Mouse (Mus musculus): ENCODE measurements around the gene Il27.

GRCm38 (mm10) chr7:126595890-126596289 lies 1.1 kb upstream of the Il27 start:
- TF ChIP-seq CTCF (IDR thresholded peaks at IDR 0.05; ENCODE audit: extremely low read depth, insufficient read length, insufficient replicate concordance, low read depth, low read length) (no peak), POLR2A (IDR thresholded peaks at IDR 0.05; ENCODE audit: low read depth, low read length) (no peak)

Data from small intestine, adult 2 months (tissue).